Mouse (Mus musculus) frontal cortex, postnatal 10 days (tissue): ENCODE measurements at regions not wholly inside any gene's neighbourhood (a gene's known extent, or its start where the extent isn't known, plus 50 kb on each side); places are given as distances from the start of the nearest gene placed in this dataset.

Experiments
- DNase-seq, 2 experiments: peaks; one replicate each; pipeline ENCODE4 v3.0.0; 2022; ENCODE audit warnings: low spot score in 2 of 2, mixed read lengths in 1 of 2

- DNase-seq, result no peak
Observed at GRCm38 (mm10) chr15:59169831-59170230, 280.7 kb downstream of the Gm49356 start.

DNA sequence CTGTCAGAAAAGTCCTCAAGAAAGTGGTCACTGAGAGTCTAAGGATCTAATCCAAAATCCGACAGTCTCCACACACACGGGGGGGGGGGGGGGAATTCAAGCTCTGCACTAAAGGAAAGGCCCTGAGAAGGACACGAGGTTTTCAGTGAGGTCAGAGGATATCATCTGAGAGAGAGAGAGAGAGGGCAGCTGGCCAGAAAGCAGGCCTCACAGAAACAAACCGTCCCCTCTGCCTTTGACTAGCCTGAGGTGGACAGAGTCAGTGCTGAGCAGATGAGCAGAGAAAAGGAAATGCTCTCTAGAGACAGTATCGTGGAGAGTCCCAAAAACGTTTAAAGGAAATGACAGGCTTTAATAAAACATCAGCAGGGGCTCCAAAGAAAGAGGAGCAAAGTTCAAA is 282.0 kb downstream of the Gm49356 start:
- no peak for DNase-seq

DNA sequence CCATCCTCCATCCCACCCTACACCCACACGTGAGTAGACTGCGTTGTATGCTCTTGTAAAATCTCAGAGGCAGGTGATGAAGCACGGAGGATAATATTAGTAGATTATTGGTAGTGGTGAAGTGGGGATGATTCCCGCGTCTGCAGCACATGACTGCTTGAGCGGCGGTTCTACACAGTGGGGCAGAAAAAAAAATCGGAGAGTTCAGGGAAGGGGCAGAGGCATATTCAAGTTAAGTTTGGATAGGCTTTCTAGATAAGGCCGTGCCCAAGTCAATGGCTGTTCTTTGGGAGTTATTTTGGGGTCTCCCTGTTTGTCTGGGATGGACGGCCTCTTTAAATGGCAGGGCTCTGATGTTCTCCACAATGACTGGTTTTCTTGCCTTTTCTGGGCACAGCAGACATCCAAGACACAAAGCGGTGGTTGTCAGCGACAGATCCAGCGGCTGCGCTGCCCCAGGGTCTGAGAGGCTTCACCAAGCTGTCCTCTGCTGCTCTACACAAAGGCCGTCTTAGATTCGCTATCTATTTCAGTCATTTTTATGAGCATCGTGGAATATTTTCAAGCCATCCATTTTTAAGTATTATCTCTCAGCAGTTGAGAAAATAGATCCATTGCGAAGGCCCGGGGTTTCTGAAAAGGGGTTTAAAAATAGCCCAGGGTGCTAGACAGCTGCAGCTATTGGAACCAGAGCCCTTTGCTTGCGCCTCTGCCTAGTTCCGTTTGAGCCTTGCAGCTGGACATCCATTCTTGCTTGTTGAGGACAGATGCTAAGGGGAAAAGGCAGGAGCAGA is 284.6 kb downstream of the Gm49356 start:
- DNase-seq, result peak in 1 of 2 experiments; percentile 29

DNA sequence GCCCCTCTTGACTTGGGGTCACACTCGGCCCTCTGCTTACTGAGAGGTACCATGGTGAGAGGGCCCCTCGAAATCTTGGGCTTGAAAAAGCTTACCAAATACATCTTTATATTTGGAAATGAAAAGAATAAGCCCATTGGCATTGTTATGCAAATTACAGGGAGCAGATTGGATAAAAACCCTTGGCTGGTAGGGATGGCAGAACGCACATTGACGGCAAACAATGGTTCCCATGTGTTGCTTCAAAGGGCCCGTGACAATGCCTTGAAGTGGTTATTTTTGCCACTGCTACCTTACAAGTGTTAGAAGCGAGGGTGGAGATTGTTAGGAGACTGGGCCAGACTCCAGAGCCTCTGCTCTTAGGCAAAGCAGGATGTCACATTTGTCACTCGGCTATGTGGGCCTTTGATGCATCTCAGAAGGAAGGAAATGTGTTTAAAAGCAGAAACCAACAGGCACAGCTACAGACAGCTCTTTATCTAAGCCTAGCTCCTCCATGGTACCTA is 285.2 kb downstream of the Gm49356 start:
- DNase-seq, result no peak

GRCm38 (mm10) chr15:59174893-59175531 is 285.9 kb downstream of the Gm49356 start:
- DNase-seq, result no peak

DNA sequence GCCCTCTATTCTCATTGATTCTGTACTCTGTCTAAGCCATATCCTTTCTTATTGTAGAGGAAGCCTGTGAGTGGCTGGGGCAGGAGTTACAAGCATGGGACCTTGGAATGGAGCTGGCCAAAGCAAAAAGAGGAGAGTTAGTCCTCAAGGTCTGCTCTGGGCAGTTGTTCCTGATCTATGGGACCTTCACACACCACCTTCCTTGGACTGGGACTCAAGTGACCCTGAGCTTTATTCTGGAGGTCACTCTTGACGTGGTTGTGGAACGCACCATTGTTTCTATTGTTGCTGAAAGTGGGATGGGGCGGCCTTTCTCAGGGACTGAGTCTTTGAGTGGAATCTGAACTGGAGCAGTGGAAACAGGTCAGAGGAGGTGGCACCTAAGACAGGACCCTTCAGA is 291.0 kb downstream of the Gm49356 start:
- DNase-seq, result no peak

DNA sequence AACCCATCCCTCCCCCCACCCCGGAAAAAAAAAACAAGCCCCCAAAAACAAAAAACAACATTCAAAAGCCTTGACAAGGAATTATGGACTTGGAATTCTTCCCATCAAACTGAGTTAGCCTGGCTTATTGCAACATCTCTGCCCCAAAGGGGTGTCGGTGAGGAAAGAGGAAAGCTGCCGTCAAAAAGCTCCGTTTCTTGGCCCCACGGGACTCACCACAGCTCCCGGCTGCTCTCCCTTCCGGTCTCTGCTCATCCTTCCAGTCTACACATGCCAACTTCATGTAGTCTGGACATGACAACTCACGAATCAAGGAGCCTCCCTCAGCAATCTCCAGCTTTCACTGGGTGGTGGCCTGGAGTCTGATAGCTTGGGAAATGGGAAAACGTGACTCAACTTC is 295.4 kb downstream of the Gm49356 start:
- DNase-seq, result no peak

DNA sequence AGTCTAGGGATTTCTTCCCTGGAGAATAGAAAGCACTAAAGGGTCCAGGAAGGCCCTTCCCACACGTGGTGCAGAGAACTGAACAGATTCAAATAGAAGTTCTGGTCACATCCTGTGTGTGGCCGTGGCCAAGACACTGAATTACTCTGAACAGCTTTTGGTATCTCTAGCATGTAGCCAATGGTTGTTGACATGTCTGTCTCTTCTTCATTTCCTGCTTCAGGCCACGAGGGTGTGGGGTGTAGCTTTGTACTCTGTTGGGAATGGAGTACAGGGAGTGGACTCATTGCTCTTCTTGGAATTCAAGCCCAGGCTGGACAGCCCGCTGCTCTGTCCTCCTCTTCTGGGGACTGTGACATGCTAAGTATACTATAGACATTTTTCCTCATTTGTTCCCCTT is 298.5 kb downstream of the Gm49356 start:
- DNase-seq, result no peak

DNA sequence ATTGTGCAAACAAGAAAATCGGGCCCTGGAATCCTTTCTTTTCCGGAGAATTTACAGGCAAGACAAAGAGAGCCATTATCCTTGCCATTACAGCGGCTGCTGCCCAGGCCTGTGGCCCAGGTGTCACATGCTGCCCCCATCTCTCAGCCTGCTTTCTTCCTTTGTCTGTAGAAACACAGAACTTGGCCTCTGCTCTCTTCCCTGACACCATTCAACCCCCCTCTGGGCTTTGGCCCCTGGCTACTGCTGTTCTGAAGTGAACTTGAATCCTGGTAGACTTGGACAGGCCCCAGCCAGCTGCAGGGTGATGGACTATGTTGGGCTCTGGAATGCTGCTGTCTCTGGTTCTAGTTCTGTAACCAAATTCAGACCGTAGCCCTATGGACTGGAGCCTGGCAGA is 299.3 kb downstream of the Gm49356 start:
- DNase-seq, result no peak

- DNase-seq, result no peak
Observed at GRCm38 (mm10) chr15:59190511-59190910, 301.4 kb downstream of the Gm49356 start.

DNA sequence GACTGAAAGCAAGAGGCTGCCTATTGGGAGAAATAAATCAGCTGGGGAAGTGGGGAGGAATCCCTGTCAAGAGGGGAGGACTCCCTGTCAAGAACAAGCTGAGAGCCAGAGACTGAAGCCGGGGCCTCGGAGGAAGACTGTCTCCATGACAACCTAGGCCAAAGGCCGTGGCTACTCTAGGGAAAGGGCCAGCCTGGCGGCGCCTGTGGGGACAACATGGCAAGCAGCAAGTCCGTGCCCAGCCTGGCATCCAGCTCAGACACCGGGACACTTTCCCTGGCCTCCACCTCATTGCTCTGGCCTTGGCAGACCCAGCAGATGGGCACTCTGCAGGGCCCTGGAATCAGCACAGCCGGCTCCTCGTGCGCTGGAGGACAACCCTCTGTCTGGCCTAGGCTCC is 305.3 kb downstream of the Gm49356 start:
- peak; percentile 28 to 36 for DNase-seq

GRCm38 (mm10) chr15:59196351-59196750 is 307.3 kb downstream of the Gm49356 start:
- no peak for DNase-seq

DNA sequence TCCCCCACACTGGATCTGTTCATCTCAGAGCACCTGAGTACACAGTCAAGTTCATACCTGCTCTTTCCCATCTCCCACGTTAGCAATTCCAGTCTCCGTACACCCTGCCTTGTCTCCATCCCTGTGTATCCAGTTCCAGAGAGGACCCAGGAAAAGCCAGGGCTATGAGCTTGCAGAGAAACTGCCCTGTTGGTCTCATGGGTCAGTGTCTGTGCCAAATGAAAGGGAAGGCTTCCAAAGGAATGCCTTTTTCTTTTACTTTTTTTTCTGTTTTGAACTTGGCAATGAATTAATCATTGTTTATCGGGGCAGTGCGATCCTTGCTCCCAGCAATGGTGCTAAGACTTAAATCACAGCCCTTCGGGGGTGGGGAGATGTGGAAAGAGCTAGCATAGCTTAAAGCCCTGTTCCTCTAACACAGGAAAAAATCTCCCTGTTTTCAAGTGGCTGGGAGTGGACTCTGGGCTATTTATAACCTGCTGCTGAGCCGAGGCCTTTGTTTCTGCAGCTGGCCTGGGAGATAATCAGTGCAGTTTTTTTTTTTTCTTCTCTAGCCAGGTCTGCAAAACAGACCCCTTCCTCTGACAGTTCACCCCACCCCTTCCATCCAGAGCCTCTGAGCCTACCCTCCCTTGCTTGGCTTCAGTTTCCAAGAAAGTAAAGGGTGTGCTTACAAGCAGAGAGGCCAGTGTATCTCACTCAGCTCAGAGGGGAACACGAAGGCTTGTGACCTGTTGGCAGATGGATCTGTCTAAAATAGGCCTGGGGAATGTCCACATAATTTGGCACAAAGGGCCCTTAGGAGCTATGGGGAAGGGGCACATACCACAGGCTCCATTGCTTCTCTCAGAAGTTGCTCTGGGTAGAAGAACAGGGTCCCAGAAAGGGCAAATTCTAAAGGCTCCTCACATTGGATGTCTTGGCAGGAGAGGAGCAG is 308.6 kb downstream of the Gm49356 start:
- peak in 1 of 2 experiments; percentile 16 for DNase-seq

DNA sequence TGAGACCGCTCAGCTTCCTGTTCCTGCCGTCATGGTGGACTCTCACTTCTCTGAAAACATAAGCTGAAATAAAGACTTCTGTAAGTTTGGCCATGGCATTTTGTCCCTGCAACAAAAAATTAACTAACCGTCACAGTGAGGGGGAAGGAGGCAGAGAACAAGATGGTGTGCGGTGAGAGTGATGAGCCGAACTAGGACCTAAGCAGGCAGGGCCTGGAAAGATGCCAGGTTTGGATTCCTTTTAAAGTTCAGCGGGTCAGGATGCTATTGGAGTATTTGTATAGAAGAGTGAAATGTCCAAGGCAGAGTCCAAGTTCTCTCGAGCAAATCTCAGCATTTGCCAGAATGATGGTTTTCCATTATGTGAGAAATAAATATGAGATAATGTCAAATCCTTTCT is 312.3 kb downstream of the Gm49356 start:
- DNase-seq, result no peak

DNA sequence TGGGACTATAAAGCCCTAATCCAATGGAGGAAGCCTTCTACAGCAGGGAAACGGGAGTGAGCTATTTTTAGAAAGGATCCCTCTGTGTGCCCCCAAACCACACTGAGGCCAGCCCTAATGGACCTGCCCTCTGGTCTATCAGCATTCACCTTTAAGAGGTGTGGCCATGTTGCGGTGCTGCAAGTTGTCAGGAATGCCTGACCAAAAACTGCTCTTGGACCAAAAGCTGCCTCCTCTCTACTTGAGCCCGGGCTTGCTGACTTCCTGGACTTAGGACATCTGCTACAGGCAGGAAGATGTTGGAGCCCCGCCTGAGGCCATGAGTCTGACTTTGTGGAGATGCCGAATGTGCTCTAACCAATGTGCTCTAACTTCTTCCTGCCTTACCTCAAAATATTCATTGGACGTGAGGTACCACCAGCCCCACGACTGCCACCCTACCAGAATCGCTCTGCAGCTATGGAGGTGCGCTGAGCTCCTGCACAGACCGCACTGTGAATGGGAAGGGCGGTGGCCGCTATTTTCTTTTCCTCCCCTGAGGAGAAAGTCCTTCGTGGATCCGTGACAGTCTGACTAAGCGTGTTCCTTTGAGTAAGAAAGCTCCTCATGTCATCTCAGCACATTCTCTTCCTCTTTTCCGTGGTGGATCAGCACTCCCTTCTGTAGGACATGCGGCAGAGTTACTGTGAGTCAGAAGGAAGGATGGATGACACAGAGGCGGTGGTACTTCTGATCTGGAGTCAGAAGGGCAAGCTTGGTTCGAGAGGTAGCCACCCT is 313.0 kb downstream of the Gm49356 start:
- no peak for DNase-seq

DNA sequence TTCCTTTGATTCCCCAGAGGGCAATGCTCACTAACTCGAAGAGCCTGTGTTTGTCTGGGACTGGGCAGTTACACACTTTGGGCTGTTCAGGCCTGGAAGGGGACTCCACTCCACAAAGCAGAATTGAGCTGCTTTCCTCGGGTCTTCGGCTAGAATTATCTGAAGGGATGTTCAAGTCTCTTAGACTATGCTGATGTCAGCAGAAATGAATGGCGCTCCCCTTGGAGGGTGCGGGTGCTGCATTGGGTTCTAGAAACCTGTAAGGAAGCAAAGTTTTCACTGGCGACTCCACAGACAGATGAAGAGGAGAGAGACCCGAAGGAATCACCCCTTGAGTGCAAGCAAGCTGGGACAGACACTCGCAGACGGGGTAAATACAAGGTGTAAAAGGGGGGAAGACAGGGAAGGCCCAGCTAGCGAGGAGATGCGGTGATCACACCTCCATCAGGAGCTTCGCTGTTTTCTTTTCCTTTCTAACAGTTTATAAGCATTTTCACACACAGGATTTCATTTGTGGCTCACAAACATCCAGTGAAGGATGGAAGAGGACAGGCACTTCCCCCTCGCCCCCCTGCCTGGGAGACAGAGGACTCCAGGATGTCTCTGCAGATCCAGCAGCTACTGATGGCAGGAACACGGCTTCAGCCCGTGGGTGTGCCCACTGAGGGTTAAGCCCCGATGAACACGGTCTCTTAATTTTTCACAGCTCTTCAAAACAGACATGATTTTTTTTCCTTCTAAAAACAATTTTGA is 314.2 kb downstream of the Gm49356 start:
- no peak for DNase-seq

DNA sequence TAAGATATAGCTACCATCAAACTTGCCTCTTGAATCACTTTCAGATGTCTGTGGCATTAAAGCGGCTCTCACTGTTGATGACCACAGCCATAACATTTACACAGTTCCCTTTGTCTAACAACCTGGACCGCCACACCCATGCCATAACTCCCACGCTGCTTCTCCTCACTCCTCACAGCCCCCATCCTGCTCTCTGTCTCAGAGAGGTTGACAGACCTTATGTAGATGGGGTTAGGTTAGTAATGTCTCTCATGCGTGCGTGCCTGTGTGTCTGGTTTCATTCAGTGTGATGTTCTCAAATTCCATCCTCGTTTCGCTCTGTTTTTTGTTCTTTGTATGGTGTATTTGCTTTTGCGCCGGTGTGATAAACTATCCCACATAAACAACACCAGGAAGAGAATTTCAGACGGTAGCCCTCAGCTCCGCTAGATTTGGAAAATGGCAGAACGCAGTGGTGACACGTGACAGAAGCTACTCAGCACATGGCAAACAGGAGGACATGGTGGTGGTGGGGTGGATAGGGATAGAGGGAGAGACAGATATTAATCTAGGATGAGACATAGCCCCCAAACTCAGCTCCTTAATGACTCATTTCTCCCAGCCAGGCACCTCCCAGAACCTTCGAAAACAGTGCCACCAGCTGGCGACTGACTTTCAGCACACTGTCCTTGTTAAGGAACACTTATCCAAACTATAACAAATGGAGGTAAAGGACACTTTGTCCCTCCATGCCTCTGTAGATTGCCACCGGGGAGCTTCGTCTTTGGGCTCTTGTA is 314.9 kb downstream of the Gm49356 start:
- DNase-seq, result peak in 1 of 2 experiments; percentile 41

GRCm38 (mm10) chr15:59205091-59205490 is 316.0 kb downstream of the Gm49356 start:
- DNase-seq, result no peak

- DNase-seq, result no peak
Observed at GRCm38 (mm10) chr15:59205544-59205943, 316.4 kb downstream of the Gm49356 start.

GRCm38 (mm10) chr15:59206636-59207035 is 317.5 kb downstream of the Gm49356 start:
- no peak for DNase-seq
